Mouse (Mus musculus) liver, embryonic 16.5 days (tissue): ENCODE results near the gene 4930404H24Rik. TPM values are rescaled to one million over a fixed set of nuclear protein-coding genes. Genes with fewer than 3 reads are reported as not detected.
A peak's percentile ranks its signal among the peaks of the same experiment; 100 is the strongest.

Source experiments
- ATAC-seq: fragments of 200-750 bp; cut with Nextera tagmentation; 2 replicates; pipeline ENCODE4 v1.8.0; 2017; ENCODE audit warnings: low read depth, mild to moderate bottlenecking, moderate number of reproducible peaks, moderate library complexity
- H3K27ac ChIP-seq: fragments of 300-500 bp; sonication (generic); 2 replicates; pipeline ENCODE4 v1.5.1; 2014; ENCODE audit warnings: mild to moderate bottlenecking, low read length
- H3K27me3 ChIP-seq: fragments of 300-500 bp; sonication (generic); 2 replicates; pipeline ENCODE4 v1.6.1; 2014; ENCODE audit warnings: low read depth, low read length, mixed read lengths; ENCODE audit not compliant: control insufficient read depth, insufficient read depth
- H3K36me3 ChIP-seq: fragments of 300-500 bp; sonication (generic); 2 replicates; pipeline ENCODE4 v1.6.1; 2014; ENCODE audit warnings: mild to moderate bottlenecking; ENCODE audit not compliant: control insufficient read depth, insufficient read depth
- H3K4me1 ChIP-seq: fragments of 300-500 bp; sonication (generic); 2 replicates; pipeline ENCODE4 v1.6.1; 2014; ENCODE audit warnings: low read depth, low read length, mixed read lengths; ENCODE audit not compliant: control insufficient read depth
- H3K4me2 ChIP-seq: fragments of 300-500 bp; sonication (generic); 2 replicates; pipeline ENCODE4 v1.6.1; 2014; ENCODE audit warnings: low read depth, low read length, mixed read lengths
- H3K4me3 ChIP-seq: fragments of 300-500 bp; sonication (generic); 2 replicates; pipeline ENCODE4 v1.5.1; 2014; ENCODE audit warnings: low read depth, mild to moderate bottlenecking, low read length
- H3K9ac ChIP-seq: fragments of 300-500 bp; sonication (generic); 2 replicates; pipeline ENCODE4 v1.6.1; 2014; ENCODE audit warnings: low read depth, low read length
- H3K9me3 ChIP-seq: fragments of 300-500 bp; sonication (generic); replicated peaks from 2 replicates; pipeline ENCODE4 v1.6.1; 2016; ENCODE audit warnings: low read length; ENCODE audit not compliant: control insufficient read depth
- WGBS: fragments of 180-500 bp; shearing (Covaris S2); extraction: QIAGEN DNeasy Blood & Tissue Kit; methylation state at CpG from one replicate; pipeline ENCODE4 v1.1.7; 2014; ENCODE audit not compliant: insufficient replicate concordance; 5-methylcytosine and 5-hydroxymethylcytosine counted together
- polyA plus RNA-seq: library from polyadenylated mRNA; unstranded; fragments of >200 nt; fragmentation: Nextera tagmentation; extraction: Ambion mirVana; gene quantifications from 2 replicates; pipeline ENCODE4 v1.2.1, GENCODE M21; 2015

4930404H24Rik gene
- polyA plus RNA-seq, 1 experiment from 2014 or later = not detected

- WGBS = 73% methylated on average over 14 of the region's 14 CpGs
- ATAC-seq = no peak
- Histone ChIP-seq H3K27ac (no peak overlapping the region), H3K9me3 (no peaks in the 10 kb centered on the region), H3K27me3 (no peaks in the 10 kb centered on the region), H3K4me1 (peaks cover 42% of the 10 kb centered on the region), H3K36me3 (no peaks in the 10 kb centered on the region), H3K9ac (no peak overlapping the region), H3K4me3 (no peak overlapping the region), H3K4me2 (no peak overlapping the region)
These were observed 20.1 kb downstream of the 4930404H24Rik start for GRCm38 (mm10) chr2:153512416-153513323.

GRCm38 (mm10) chr2:153513983-153514382 is 21.4 kb downstream of the 4930404H24Rik start:
- Histone ChIP-seq H3K9ac (no peak overlapping the region), H3K27ac (no peak overlapping the region), H3K27me3 (no peaks in the 10 kb centered on the region), H3K4me3 (no peak overlapping the region), H3K4me2 (no peak overlapping the region), H3K36me3 (no peaks in the 10 kb centered on the region), H3K9me3 (no peaks in the 10 kb centered on the region), H3K4me1 (peaks cover 37% of the 10 kb centered on the region)
- ATAC-seq = no peak
- WGBS = 76% methylated on average over 3 of the region's 3 CpGs

- Histone ChIP-seq H3K27me3 (no peaks in the 10 kb centered on the region), H3K27ac (no peak overlapping the region), H3K4me1 (peaks cover 34% of the 10 kb centered on the region), H3K36me3 (no peaks in the 10 kb centered on the region), H3K9ac (no peak overlapping the region), H3K9me3 (no peaks in the 10 kb centered on the region), H3K4me2 (no peak overlapping the region), H3K4me3 (no peak overlapping the region)
- no peak for ATAC-seq
- WGBS = 68% methylated on average over 14 of the region's 14 CpGs
These were observed 22.1 kb downstream of the 4930404H24Rik start for GRCm38 (mm10) chr2:153514497-153515380.

- ATAC-seq = no peak
- Histone ChIP-seq H3K27ac (no peak overlapping the region), H3K36me3 (no peaks in the 10 kb centered on the region), H3K4me3 (no peak overlapping the region), H3K27me3 (no peaks in the 10 kb centered on the region), H3K9ac (no peak overlapping the region), H3K4me1 (peaks cover 34% of the 10 kb centered on the region), H3K4me2 (no peak overlapping the region), H3K9me3 (no peaks in the 10 kb centered on the region)
- WGBS = 80% methylated on average over 6 of the region's 6 CpGs
These were observed 23.0 kb downstream of the 4930404H24Rik start for GRCm38 (mm10) chr2:153515582-153515981.

- peaks cover 41% of the 10 kb centered on the region for H3K4me1 ChIP-seq
- H3K4me3 ChIP-seq = no peak overlapping the region
- H3K9ac ChIP-seq = no peak overlapping the region
- no peaks in the 10 kb centered on the region for H3K27me3 ChIP-seq
- H3K4me2 ChIP-seq = no peak overlapping the region
- ATAC-seq = no peak
- no peak overlapping the region for H3K27ac ChIP-seq
- H3K9me3 ChIP-seq = no peaks in the 10 kb centered on the region
- WGBS = 57% methylated on average over 4 of the region's 4 CpGs
- no peaks in the 10 kb centered on the region for H3K36me3 ChIP-seq
These were observed 24.4 kb downstream of the 4930404H24Rik start for GRCm38 (mm10) chr2:153516961-153517360.

- Histone ChIP-seq H3K27me3 (no peaks in the 10 kb centered on the region), H3K27ac (0 out of 2 replicates have a peak overlapping the region, but pooled peaks have one; percentile 1), H3K4me3 (no peak overlapping the region), H3K36me3 (no peaks in the 10 kb centered on the region), H3K4me1 (peaks cover 62% of the 10 kb centered on the region), H3K9ac (0 out of 2 replicates have a peak overlapping the region, but pooled peaks have one; percentile 4), H3K9me3 (no peaks in the 10 kb centered on the region), H3K4me2 (no peak overlapping the region)
- ATAC-seq = peak; percentile 71
- WGBS = 41% methylated on average over 9 of the region's 9 CpGs
These were observed 27.5 kb downstream of the 4930404H24Rik start for GRCm38 (mm10) chr2:153520057-153520456.

GRCm38 (mm10) chr2:153522270-153522669 is 29.7 kb downstream of the 4930404H24Rik start:
- Histone ChIP-seq H3K36me3 (no peaks in the 10 kb centered on the region), H3K27ac (0 out of 2 replicates have a peak overlapping the region, but pooled peaks have one; percentile 34), H3K9me3 (no peaks in the 10 kb centered on the region), H3K4me2 (no peak overlapping the region; the same call in 1 of the 2 replicates), H3K4me3 (no peak overlapping the region), H3K9ac (no peak overlapping the region; the same call in 1 of the 2 replicates), H3K4me1 (peaks cover 80% of the 10 kb centered on the region), H3K27me3 (no peaks in the 10 kb centered on the region)
- WGBS = 49% methylated on average over 4 of the region's 4 CpGs
- no peak for ATAC-seq

GRCm38 (mm10) chr2:153523143-153523542 is 30.6 kb downstream of the 4930404H24Rik start:
- no peaks in the 10 kb centered on the region for H3K9me3 ChIP-seq
- H3K27ac ChIP-seq = no peak overlapping the region; the same call in 1 of the 2 replicates
- 71% methylated on average over 9 of the region's 9 CpGs for WGBS
- H3K4me1 ChIP-seq = peaks cover 87% of the 10 kb centered on the region
- no peak overlapping the region for H3K4me3 ChIP-seq
- H3K9ac ChIP-seq = no peak overlapping the region
- no peaks in the 10 kb centered on the region for H3K27me3 ChIP-seq
- no peak for ATAC-seq
- no peak overlapping the region for H3K4me2 ChIP-seq
- no peaks in the 10 kb centered on the region for H3K36me3 ChIP-seq
